In the genomic region with DNA sequence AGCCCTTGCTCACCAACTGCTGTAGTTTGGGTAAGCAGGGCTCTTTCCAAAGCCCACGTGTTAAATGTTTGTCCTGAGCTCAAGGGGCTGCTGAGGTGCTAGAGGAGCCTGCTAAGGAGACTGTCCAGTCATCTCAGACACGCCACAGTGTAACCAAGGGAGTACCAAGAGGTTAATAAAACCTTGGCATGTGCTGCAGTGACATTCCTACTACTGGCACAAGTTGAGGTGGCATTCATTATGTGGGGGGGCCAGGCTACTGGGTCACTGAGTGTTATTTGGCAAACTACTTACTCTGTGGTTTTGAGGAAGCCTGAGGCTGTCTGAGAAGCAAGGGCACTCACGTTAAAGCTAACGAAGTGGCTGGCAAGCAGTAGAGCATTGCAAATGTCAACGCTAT, we compare ENCODE assay signal across 28 mouse cellular contexts. TPM values are rescaled to one million over a fixed set of nuclear protein-coding genes. Genes with fewer than 3 reads are reported as not detected.
A peak's percentile ranks its signal among the peaks of the same experiment; 100 is the strongest.
DNase-seq lines count a peak whose midpoint lies in the region; TF ChIP-seq lines count a peak whose summit lies in the region.
"Had no signal": no experiment of that assay in that cellular context is flagged by ENCODE, and none has a peak within 500 bp of the region (broad histone marks: within the 10 kb centered on the region; RNA-seq: fewer than 3 reads in every experiment).

No protein-coding gene starts in this region.

- H3K4me1 ChIP-seq in E14TG2a.4 (replicated peaks; ENCODE audit: low read depth, low read length): peaks cover 58% of the 10 kb centered on the region
- H3K4me1 ChIP-seq: forebrain, embryonic 12.5 days had no signal

- H3K36me3 ChIP-seq in E14TG2a.4 (ENCODE audit: insufficient read depth, low read length): peaks cover 80% of the 10 kb centered on the region

- no peak for TF ChIP-seq CTCF in E14TG2a.4 (conservative IDR thresholded peaks at IDR 0.05; ENCODE audit: low read length)

- no peaks in the 10 kb centered on the region for H3K27me3 ChIP-seq in E14TG2a.4 (ENCODE audit: insufficient read depth, low read length)
- H3K27me3 ChIP-seq: forebrain, embryonic 12.5 days; hindbrain, embryonic 13.5 days; liver, embryonic 12.5 days had no signal

- H3K4me3 ChIP-seq in E14TG2a.4 (replicated peaks; ENCODE audit: low read length): peak overlapping the region; percentile 37; the same call in 1 of the 2 replicates
- H3K4me3 ChIP-seq: erythroblast, embryonic 14.5 days; forebrain, embryonic 12.5 days; hindbrain, embryonic 13.5 days; liver, embryonic 12.5 days had no signal

- DNase-seq in adrenal gland, postnatal 14 days: peak; percentile 54
- DNase-seq in adrenal gland, adult 8-10 months: no peak
- DNase-seq in lung, adult 18-20 months: peak; percentile 81 to 86
- DNase-seq in lung, postnatal 14 days: peak; percentile 15
- DNase-seq in thymus, postnatal 25 days: no peak
- DNase-seq in embryo, embryonic 10 days (ENCODE audit: low spot score): no peak
- no peak for DNase-seq in embryo, embryonic 11 days
- DNase-seq: cerebellum, adult 11 months; cerebellum, adult 9-10 months; heart, adult 11 months; heart, postnatal 36 days; kidney, postnatal 25 days; layer of hippocampus, postnatal 36 days; left cerebral cortex, postnatal 4 days; liver, postnatal 0 days; right cerebral cortex, postnatal 25 days; spleen, adult 18-20 months; thymus, adult 18-20 months; thymus, postnatal 36 days had no signal

- H3K9me3 ChIP-seq in E14TG2a.4 (ENCODE audit: low read length): no peaks in the 10 kb centered on the region
- H3K9me3 ChIP-seq: forebrain, embryonic 12.5 days; hindbrain, embryonic 13.5 days; liver, embryonic 12.5 days had no signal

RNA-seq across cellular contexts. Expression of gene Chga, which starts 16.0 kb away (rescaled TPM):
- 1,531 and 1,561 TPM in 2 replicates for total RNA-seq in adrenal gland, postnatal 14 days (2021)
- total RNA-seq in adrenal gland, adult 8-10 months (2022): 1,000 to 10,000 TPM; 2,246 to 2,701 (median 2,550) TPM
- total RNA-seq: gastrocnemius, adult 18-20 months; gastrocnemius, postnatal 25 days; heart, postnatal 36 days; megakaryocyte progenitor cell, adult 5-6 weeks; neutrophil, adult 5-6 weeks had no signal

Comparison
In these comparisons a context has a peak if more than half of its experiments do, and no peak if none do; other contexts are left out.
1. DNase-seq: peak in adrenal gland, postnatal 14 days (single experiment), lung, adult 18-20 months (2 of 2) and lung, postnatal 14 days (single experiment); none in adrenal gland, adult 8-10 months (single experiment), thymus, postnatal 25 days (single experiment), embryo, embryonic 10 days (single experiment) and embryo, embryonic 11 days (single experiment).